Mouse (Mus musculus): ENCODE measurements around the gene Irak3. TPM values are rescaled to one million over a fixed set of nuclear protein-coding genes. Genes with fewer than 3 reads are reported as not detected.

Gene Irak3
- 0.74 and 0.75 TPM in 2 replicates for polyA plus RNA-seq (2015; fragmentation: Nextera tagmentation; extraction: Ambion mirVana)

DNA sequence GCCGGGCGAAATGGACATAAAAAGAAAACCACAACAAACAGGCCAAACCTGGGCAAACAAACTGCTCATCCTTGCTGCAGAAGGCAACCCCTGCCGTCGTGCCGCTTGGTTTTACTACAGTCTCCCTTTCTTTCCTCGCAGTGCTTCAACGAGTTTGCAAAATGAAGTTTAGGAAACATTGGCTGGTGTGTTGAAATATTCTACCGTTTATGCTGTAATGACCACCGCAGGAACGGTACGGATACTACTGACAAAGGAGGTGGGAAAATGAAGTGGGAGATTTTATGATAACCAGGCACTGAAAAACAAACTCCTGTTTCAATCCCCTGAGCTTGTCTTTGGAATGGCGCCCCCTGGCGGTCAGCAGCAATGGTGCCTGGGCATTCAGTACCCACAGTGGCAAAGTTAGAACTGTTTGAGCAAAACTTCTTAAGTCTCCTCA lies at the start of gene Irak3:
Gene Irak3 (minus strand): TSS at position 170 of the 442 bp plus-strand sequence.
- Histone ChIP-seq H3K36me3 (ENCODE audit: control insufficient read depth, insufficient read depth, low read length) (no peaks in the 10 kb centered on the region), H3K9ac (ENCODE audit: low read length) (peak within 1 kb of the TSS; percentile 57), H3K27me3 (ENCODE audit: control insufficient read depth, insufficient read depth, low read length) (no peaks in the 10 kb centered on the region), H3K4me2 (replicated peaks; ENCODE audit: low read depth) (peak within 1 kb of the TSS; percentile 83), H3K9me3 (ENCODE audit: control insufficient read depth, low read length) (no peaks in the 10 kb centered on the region), H3K4me1 (replicated peaks; ENCODE audit: control insufficient read depth, insufficient read depth) (no peaks in the 10 kb centered on the region), H3K4me3 (ENCODE audit: low read depth, low read length) (peak within 1 kb of the TSS; percentile 55), H3K27ac (replicated peaks) (peak within 1 kb of the TSS; percentile 58)
- ATAC-seq (ENCODE audit: low FRiP score, low TSS enrichment), result peak; percentile 67
- 2% methylated on average over 13 of the region's 13 CpGs for WGBS
- peak; percentile 82 for DNase-seq (ENCODE audit: low spot score)
- TF ChIP-seq EP300 (optimal IDR thresholded peaks at IDR 0.05) (no peak), CTCF (IDR thresholded peaks at IDR 0.05; ENCODE audit: low read depth) (peak; percentile 96)

DNA sequence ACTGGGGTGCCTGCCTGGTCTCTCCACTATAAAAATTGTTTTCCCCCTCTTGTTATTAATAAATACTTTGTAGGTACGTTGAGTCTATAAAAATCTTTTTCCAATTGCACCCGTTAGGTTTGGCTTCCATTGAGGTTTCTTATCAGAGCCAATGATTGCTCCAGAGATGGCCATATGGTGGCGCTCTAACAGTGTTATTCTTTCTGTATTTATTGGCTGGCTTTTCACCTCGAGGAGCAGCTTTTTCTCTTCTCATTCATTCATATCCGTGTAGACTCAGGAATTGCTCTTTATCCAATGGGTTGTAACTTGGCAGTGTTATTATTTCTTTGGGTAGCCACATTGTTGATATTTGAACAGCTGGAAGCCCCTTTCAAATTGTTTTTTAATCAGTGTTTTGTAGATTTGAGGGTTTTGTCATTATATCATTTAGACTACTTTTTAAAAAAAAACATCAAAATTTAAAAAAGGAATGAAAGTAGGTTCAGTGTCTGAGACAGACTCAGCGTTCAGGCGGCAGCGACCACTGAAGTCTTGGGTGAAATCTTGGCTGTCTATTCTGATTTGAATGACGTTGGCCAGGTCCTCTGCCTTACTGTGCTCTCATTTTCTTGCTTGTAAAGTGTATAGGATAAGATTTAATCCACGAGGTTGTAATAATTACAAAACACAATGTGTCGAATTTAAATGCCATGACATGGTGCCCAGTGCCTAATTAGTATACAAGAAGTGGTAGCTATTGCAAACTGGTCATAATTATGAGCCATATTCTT lies 49.2 kb upstream of the Irak3 start:
- WGBS, result 49% methylated on average over 11 of the region's 11 CpGs
- no peak for DNase-seq (ENCODE audit: low spot score)

DNA sequence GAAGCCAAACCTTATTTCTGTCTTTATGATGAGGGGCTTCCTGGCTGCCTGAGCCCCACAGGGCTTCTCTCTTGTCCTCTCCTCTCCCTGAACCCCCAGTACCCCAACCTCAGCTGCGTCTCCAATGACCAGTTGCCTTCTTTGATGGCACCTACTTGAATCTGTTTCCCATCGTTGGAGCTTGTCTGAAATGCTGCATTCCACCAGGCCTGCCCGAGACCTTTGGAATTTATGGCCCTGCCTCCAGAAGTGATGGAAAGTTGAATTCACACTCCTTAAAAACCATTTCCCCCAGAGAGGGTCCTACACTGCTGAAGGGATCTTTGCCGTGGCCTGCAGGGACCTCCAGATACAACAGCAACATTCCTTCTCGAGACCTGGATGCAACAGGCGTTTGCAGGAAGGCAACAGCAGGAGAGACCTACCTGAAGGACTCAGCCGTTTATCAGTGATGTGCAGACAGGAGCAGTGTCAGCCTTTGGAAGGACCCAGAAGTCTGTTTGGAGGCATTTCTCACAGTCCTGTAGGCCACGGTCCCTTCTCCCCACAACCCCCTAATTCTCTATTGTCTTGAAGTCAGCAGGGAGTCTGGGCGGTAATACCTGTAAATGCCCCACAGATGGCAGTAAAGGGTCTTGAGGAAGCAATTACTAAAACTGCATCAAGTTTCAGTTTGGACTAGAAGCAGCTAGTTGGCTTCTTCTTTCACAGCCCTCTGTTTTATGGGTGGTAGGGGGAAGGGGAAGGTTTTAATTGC lies 45.2 kb upstream of the Irak3 start:
- no peak for ATAC-seq (ENCODE audit: low FRiP score, low TSS enrichment)
- H3K9ac ChIP-seq (ENCODE audit: low read length), result no peak overlapping the region
- no peaks in the 10 kb centered on the region for H3K36me3 ChIP-seq (ENCODE audit: control insufficient read depth, insufficient read depth, low read length)
- no peak overlapping the region for H3K27ac ChIP-seq (replicated peaks)
- DNase-seq (ENCODE audit: low spot score), result peak; percentile 38
- H3K4me2 ChIP-seq (replicated peaks; ENCODE audit: low read depth), result no peak overlapping the region
- H3K9me3 ChIP-seq (ENCODE audit: control insufficient read depth, low read length), result no peaks in the 10 kb centered on the region
- 40% methylated on average over 9 of the region's 9 CpGs for WGBS
- H3K4me3 ChIP-seq (ENCODE audit: low read depth, low read length), result no peak overlapping the region
- TF ChIP-seq EP300 (optimal IDR thresholded peaks at IDR 0.05) (no peak), CTCF (IDR thresholded peaks at IDR 0.05; ENCODE audit: low read depth) (peak; percentile 86)
- no peaks in the 10 kb centered on the region for H3K27me3 ChIP-seq (ENCODE audit: control insufficient read depth, insufficient read depth, low read length)
- H3K4me1 ChIP-seq (replicated peaks; ENCODE audit: control insufficient read depth, insufficient read depth), result no peaks in the 10 kb centered on the region

More for the DNA sequence above, 49.2 kb upstream of the Irak3 start:
- no peaks in the 10 kb centered on the region for H3K9me3 ChIP-seq (ENCODE audit: control insufficient read depth, low read length)
- H3K9ac ChIP-seq (ENCODE audit: low read length), result no peak overlapping the region
- no peak overlapping the region for H3K27ac ChIP-seq (replicated peaks)
- ATAC-seq (ENCODE audit: low FRiP score, low TSS enrichment), result no peak
- no peak for TF ChIP-seq EP300 (optimal IDR thresholded peaks at IDR 0.05)
- peak; percentile 53 for TF ChIP-seq CTCF (IDR thresholded peaks at IDR 0.05; ENCODE audit: low read depth)
- H3K4me3 ChIP-seq (ENCODE audit: low read depth, low read length), result no peak overlapping the region
- H3K4me2 ChIP-seq (replicated peaks; ENCODE audit: low read depth), result no peak overlapping the region
- H3K27me3 ChIP-seq (ENCODE audit: control insufficient read depth, insufficient read depth, low read length), result no peaks in the 10 kb centered on the region
- no peaks in the 10 kb centered on the region for H3K36me3 ChIP-seq (ENCODE audit: control insufficient read depth, insufficient read depth, low read length)
- no peaks in the 10 kb centered on the region for H3K4me1 ChIP-seq (replicated peaks; ENCODE audit: control insufficient read depth, insufficient read depth)

DNA sequence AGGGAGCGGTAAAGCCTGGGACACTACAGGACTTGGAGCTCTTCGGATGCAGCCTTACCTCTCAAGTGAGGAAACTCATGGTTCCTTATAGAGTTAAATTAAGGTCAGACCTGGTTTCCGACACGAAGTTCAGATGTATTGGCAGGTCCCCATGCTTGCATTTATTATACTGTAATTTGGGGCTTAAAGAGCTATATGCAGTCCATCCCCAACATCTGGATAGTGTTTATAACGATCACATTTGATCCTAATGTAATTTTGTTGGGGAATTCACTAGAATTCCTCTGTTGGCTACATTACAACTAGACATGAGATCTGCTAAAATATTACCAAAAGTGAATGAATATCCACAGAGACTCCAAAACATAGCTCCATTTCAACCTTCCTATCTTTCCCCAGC lies 43.8 kb upstream of the Irak3 start:
- 47% methylated on average over 5 of the region's 5 CpGs for WGBS
- no peaks in the 10 kb centered on the region for H3K4me1 ChIP-seq (replicated peaks; ENCODE audit: control insufficient read depth, insufficient read depth)
- no peak overlapping the region for H3K9ac ChIP-seq (ENCODE audit: low read length)
- no peaks in the 10 kb centered on the region for H3K36me3 ChIP-seq (ENCODE audit: control insufficient read depth, insufficient read depth, low read length)
- DNase-seq (ENCODE audit: low spot score), result no peak
- no peak for ATAC-seq (ENCODE audit: low FRiP score, low TSS enrichment)
- no peaks in the 10 kb centered on the region for H3K9me3 ChIP-seq (ENCODE audit: control insufficient read depth, low read length)
- no peak for TF ChIP-seq EP300 (optimal IDR thresholded peaks at IDR 0.05)
- TF ChIP-seq CTCF (IDR thresholded peaks at IDR 0.05; ENCODE audit: low read depth), result no peak
- no peak overlapping the region for H3K4me3 ChIP-seq (ENCODE audit: low read depth, low read length)
- H3K27ac ChIP-seq (replicated peaks), result no peak overlapping the region
- H3K27me3 ChIP-seq (ENCODE audit: control insufficient read depth, insufficient read depth, low read length), result no peaks in the 10 kb centered on the region
- H3K4me2 ChIP-seq (replicated peaks; ENCODE audit: low read depth), result no peak overlapping the region

DNA sequence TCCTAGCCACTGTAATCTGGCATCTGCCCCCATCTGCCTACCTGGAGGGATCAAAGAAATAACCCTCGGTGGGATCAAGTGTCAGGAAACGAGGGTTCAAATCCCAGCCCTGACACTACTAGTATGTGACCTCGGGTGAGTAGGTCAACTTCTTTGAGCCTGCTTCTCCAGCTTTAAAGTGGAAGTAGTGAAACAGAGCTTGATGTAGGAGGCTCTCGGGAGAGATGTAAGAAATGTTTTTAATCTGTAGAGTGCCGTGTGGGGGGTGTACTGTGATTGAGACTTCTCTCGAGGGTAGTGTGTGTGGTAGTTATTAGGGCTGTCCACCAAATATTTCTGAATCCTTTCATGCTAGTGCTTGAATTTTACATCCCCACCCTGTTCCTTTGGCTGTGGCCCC lies 40.5 kb upstream of the Irak3 start:
- no peaks in the 10 kb centered on the region for H3K27me3 ChIP-seq (ENCODE audit: control insufficient read depth, insufficient read depth, low read length)
- H3K9ac ChIP-seq (ENCODE audit: low read length), result no peak overlapping the region
- TF ChIP-seq CTCF (IDR thresholded peaks at IDR 0.05; ENCODE audit: low read depth) (no peak), EP300 (optimal IDR thresholded peaks at IDR 0.05) (no peak)
- H3K36me3 ChIP-seq (ENCODE audit: control insufficient read depth, insufficient read depth, low read length), result no peaks in the 10 kb centered on the region
- no peaks in the 10 kb centered on the region for H3K4me1 ChIP-seq (replicated peaks; ENCODE audit: control insufficient read depth, insufficient read depth)
- no peak overlapping the region for H3K27ac ChIP-seq (replicated peaks)
- ATAC-seq (ENCODE audit: low FRiP score, low TSS enrichment) (no peak), DNase-seq (ENCODE audit: low spot score) (no peak)
- H3K9me3 ChIP-seq (ENCODE audit: control insufficient read depth, low read length), result no peaks in the 10 kb centered on the region
- H3K4me2 ChIP-seq (replicated peaks; ENCODE audit: low read depth), result no peak overlapping the region
- no peak overlapping the region for H3K4me3 ChIP-seq (ENCODE audit: low read depth, low read length)
- 61% methylated on average over 6 of the region's 6 CpGs for WGBS

DNA sequence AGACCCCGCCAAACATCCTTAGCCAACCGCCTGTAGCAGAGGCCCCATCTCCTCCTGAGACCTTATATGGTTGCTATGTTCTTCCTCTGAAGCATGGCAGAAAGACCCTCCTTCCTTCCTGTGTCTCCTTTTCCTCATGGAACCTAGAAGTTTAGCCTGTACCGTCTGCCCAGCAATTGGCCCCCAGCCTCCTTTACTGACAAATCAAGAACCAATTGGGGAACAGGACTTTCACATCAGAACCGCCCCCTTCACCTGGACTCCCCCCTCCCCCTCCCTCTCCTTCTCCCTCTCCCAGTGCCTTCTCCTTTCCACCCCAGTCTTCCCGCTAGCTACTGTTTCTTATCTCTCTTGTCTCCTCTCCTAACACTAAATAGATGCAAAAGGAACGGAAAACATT lies 37.5 kb upstream of the Irak3 start:
- 64% methylated on average over 6 of the region's 6 CpGs for WGBS
- TF ChIP-seq EP300 (optimal IDR thresholded peaks at IDR 0.05), result no peak
- TF ChIP-seq CTCF (IDR thresholded peaks at IDR 0.05; ENCODE audit: low read depth), result no peak
- H3K4me2 ChIP-seq (replicated peaks; ENCODE audit: low read depth), result no peak overlapping the region
- no peak overlapping the region for H3K9ac ChIP-seq (ENCODE audit: low read length)
- no peak overlapping the region for H3K27ac ChIP-seq (replicated peaks)
- no peaks in the 10 kb centered on the region for H3K36me3 ChIP-seq (ENCODE audit: control insufficient read depth, insufficient read depth, low read length)
- ATAC-seq (ENCODE audit: low FRiP score, low TSS enrichment) (no peak), DNase-seq (ENCODE audit: low spot score) (no peak)
- no peaks in the 10 kb centered on the region for H3K27me3 ChIP-seq (ENCODE audit: control insufficient read depth, insufficient read depth, low read length)
- H3K4me1 ChIP-seq (replicated peaks; ENCODE audit: control insufficient read depth, insufficient read depth), result no peaks in the 10 kb centered on the region
- no peaks in the 10 kb centered on the region for H3K9me3 ChIP-seq (ENCODE audit: control insufficient read depth, low read length)
- H3K4me3 ChIP-seq (ENCODE audit: low read depth, low read length), result no peak overlapping the region

Measured in stomach, postnatal 0 days (tissue).